Mouse (Mus musculus): ENCODE measurements around the gene Bmp8b. TPM values are rescaled to one million over a fixed set of nuclear protein-coding genes. Genes with fewer than 3 reads are reported as not detected.

Gene Bmp8b
- polyA plus RNA-seq (2014; fragmentation: Nextera tagmentation; extraction: Ambion mirVana) = 0.20 and 0.24 TPM in 2 replicates

- H3K9ac ChIP-seq (ENCODE audit: low read length) = no peak within 1 kb of the TSS; the same call in 1 of the 2 replicates
- ATAC-seq (replicated peaks; ENCODE audit: low FRiP score) = peak; percentile 60
- WGBS = 5% methylated on average over 75 of the region's 75 CpGs
These were observed at the start of gene Bmp8b for GRCm38 (mm10) chr4:123104651-123105450. Gene Bmp8b, plus strand, starts transcription at chr4:123105165.

GRCm38 (mm10) chr4:123056560-123057109 lies 48.3 kb upstream of the Bmp8b start:
- Histone ChIP-seq H3K36me3 (ENCODE audit: control insufficient read depth, insufficient read depth, low read length) (peaks cover 17% of the 10 kb centered on the region), H3K4me2 (ENCODE audit: low read depth, low read length, severe bottlenecking) (no peak overlapping the region), H3K27ac (ENCODE audit: low read depth, low read length) (no peak overlapping the region), H3K9me3 (ENCODE audit: control insufficient read depth, low read length) (no peaks in the 10 kb centered on the region), H3K9ac (ENCODE audit: low read length) (no peak overlapping the region), H3K4me3 (ENCODE audit: low read depth, low read length) (no peak overlapping the region), H3K4me1 (replicated peaks; ENCODE audit: control insufficient read depth, insufficient read depth, low read length) (no peaks in the 10 kb centered on the region), H3K27me3 (ENCODE audit: control insufficient read depth, insufficient read depth, low read length) (no peaks in the 10 kb centered on the region)
- 93% methylated on average over 3 of the region's 3 CpGs for WGBS
- no peak for DNase-seq (ENCODE audit: low spot score)
- no peak for ATAC-seq (replicated peaks; ENCODE audit: low FRiP score)

More at GRCm38 (mm10) chr4:123104651-123105450, at the start of gene Bmp8b:
- H3K27ac ChIP-seq (ENCODE audit: low read depth, low read length) = no peak within 1 kb of the TSS
- peak; percentile 57 for DNase-seq (ENCODE audit: low spot score)
- no peaks in the 10 kb centered on the region for H3K9me3 ChIP-seq (ENCODE audit: control insufficient read depth, low read length)
- peaks cover 31% of the 10 kb centered on the region for H3K27me3 ChIP-seq (ENCODE audit: control insufficient read depth, insufficient read depth, low read length)
- H3K36me3 ChIP-seq (ENCODE audit: control insufficient read depth, insufficient read depth, low read length) = no peaks in the 10 kb centered on the region
- H3K4me2 ChIP-seq (ENCODE audit: low read depth, low read length, severe bottlenecking) = peak within 1 kb of the TSS; percentile 33; the same call in 1 of the 2 replicates
- peak within 1 kb of the TSS; percentile 26 for H3K4me3 ChIP-seq (ENCODE audit: low read depth, low read length)
- H3K4me1 ChIP-seq (replicated peaks; ENCODE audit: control insufficient read depth, insufficient read depth, low read length) = 0 out of 2 replicates have a peak, but pooled peaks cover 4% of the 10 kb centered on the region

- H3K9me3 ChIP-seq (ENCODE audit: control insufficient read depth, low read length) = no peaks in the 10 kb centered on the region
- no peak for ATAC-seq (replicated peaks; ENCODE audit: low FRiP score)
- H3K4me2 ChIP-seq (ENCODE audit: low read depth, low read length, severe bottlenecking) = no peak overlapping the region
- no peaks in the 10 kb centered on the region for H3K4me1 ChIP-seq (replicated peaks; ENCODE audit: control insufficient read depth, insufficient read depth, low read length)
- DNase-seq (ENCODE audit: low spot score) = no peak
- no peak overlapping the region for H3K27ac ChIP-seq (ENCODE audit: low read depth, low read length)
- H3K27me3 ChIP-seq (ENCODE audit: control insufficient read depth, insufficient read depth, low read length) = no peaks in the 10 kb centered on the region
- no peak overlapping the region for H3K4me3 ChIP-seq (ENCODE audit: low read depth, low read length)
- H3K9ac ChIP-seq (ENCODE audit: low read length) = no peak overlapping the region
- peaks cover 17% of the 10 kb centered on the region for H3K36me3 ChIP-seq (ENCODE audit: control insufficient read depth, insufficient read depth, low read length)
- 75% methylated on average over 1 of the region's 1 CpGs for WGBS
These were observed 47.0 kb upstream of the Bmp8b start for GRCm38 (mm10) chr4:123057957-123058356.

- H3K27ac ChIP-seq (ENCODE audit: low read depth, low read length) = no peak overlapping the region
- 76% methylated on average over 5 of the region's 5 CpGs for WGBS
- H3K36me3 ChIP-seq (ENCODE audit: control insufficient read depth, insufficient read depth, low read length) = no peaks in the 10 kb centered on the region
- H3K9ac ChIP-seq (ENCODE audit: low read length) = no peak overlapping the region
- no peaks in the 10 kb centered on the region for H3K9me3 ChIP-seq (ENCODE audit: control insufficient read depth, low read length)
- no peaks in the 10 kb centered on the region for H3K27me3 ChIP-seq (ENCODE audit: control insufficient read depth, insufficient read depth, low read length)
- H3K4me2 ChIP-seq (ENCODE audit: low read depth, low read length, severe bottlenecking) = no peak overlapping the region
- no peaks in the 10 kb centered on the region for H3K4me1 ChIP-seq (replicated peaks; ENCODE audit: control insufficient read depth, insufficient read depth, low read length)
- no peak for ATAC-seq (replicated peaks; ENCODE audit: low FRiP score)
- H3K4me3 ChIP-seq (ENCODE audit: low read depth, low read length) = no peak overlapping the region
- no peak for DNase-seq (ENCODE audit: low spot score)
These were observed 43.2 kb upstream of the Bmp8b start for GRCm38 (mm10) chr4:123061744-123062143.

- Histone ChIP-seq H3K4me1 (replicated peaks; ENCODE audit: control insufficient read depth, insufficient read depth, low read length) (peaks cover 3% of the 10 kb centered on the region; the same call in 1 of the 2 replicates), H3K9ac (ENCODE audit: low read length) (no peak overlapping the region), H3K4me3 (ENCODE audit: low read depth, low read length) (no peak overlapping the region), H3K36me3 (ENCODE audit: control insufficient read depth, insufficient read depth, low read length) (no peaks in the 10 kb centered on the region), H3K27ac (ENCODE audit: low read depth, low read length) (no peak overlapping the region), H3K27me3 (ENCODE audit: control insufficient read depth, insufficient read depth, low read length) (no peaks in the 10 kb centered on the region), H3K9me3 (ENCODE audit: control insufficient read depth, low read length) (no peaks in the 10 kb centered on the region), H3K4me2 (ENCODE audit: low read depth, low read length, severe bottlenecking) (no peak overlapping the region)
- 80% methylated on average over 6 of the region's 6 CpGs for WGBS
- no peak for DNase-seq (ENCODE audit: low spot score)
- no peak for ATAC-seq (replicated peaks; ENCODE audit: low FRiP score)
These were observed 36.3 kb upstream of the Bmp8b start for GRCm38 (mm10) chr4:123068646-123069045.

GRCm38 (mm10) chr4:123071266-123071966 lies 33.5 kb upstream of the Bmp8b start:
- no peaks in the 10 kb centered on the region for H3K9me3 ChIP-seq (ENCODE audit: control insufficient read depth, low read length)
- 0 out of 2 replicates have a peak, but pooled peaks have one; percentile 55 for ATAC-seq (replicated peaks; ENCODE audit: low FRiP score)
- no peak overlapping the region for H3K27ac ChIP-seq (ENCODE audit: low read depth, low read length)
- H3K27me3 ChIP-seq (ENCODE audit: control insufficient read depth, insufficient read depth, low read length) = no peaks in the 10 kb centered on the region
- no peak overlapping the region for H3K4me3 ChIP-seq (ENCODE audit: low read depth, low read length)
- peak overlapping the region; percentile 29; the same call in 1 of the 2 replicates for H3K9ac ChIP-seq (ENCODE audit: low read length)
- no peaks in the 10 kb centered on the region for H3K36me3 ChIP-seq (ENCODE audit: control insufficient read depth, insufficient read depth, low read length)
- DNase-seq (ENCODE audit: low spot score) = peak; percentile 73
- peaks cover 3% of the 10 kb centered on the region; the same call in 1 of the 2 replicates for H3K4me1 ChIP-seq (replicated peaks; ENCODE audit: control insufficient read depth, insufficient read depth, low read length)
- H3K4me2 ChIP-seq (ENCODE audit: low read depth, low read length, severe bottlenecking) = peak overlapping the region; percentile 27; the same call in 1 of the 2 replicates
- WGBS = 10% methylated on average over 13 of the region's 13 CpGs

- Histone ChIP-seq H3K36me3 (ENCODE audit: control insufficient read depth, insufficient read depth, low read length) (no peaks in the 10 kb centered on the region), H3K4me2 (ENCODE audit: low read depth, low read length, severe bottlenecking) (no peak overlapping the region), H3K4me3 (ENCODE audit: low read depth, low read length) (no peak overlapping the region), H3K27ac (ENCODE audit: low read depth, low read length) (no peak overlapping the region), H3K27me3 (ENCODE audit: control insufficient read depth, insufficient read depth, low read length) (no peaks in the 10 kb centered on the region), H3K4me1 (replicated peaks; ENCODE audit: control insufficient read depth, insufficient read depth, low read length) (no peaks in the 10 kb centered on the region), H3K9me3 (ENCODE audit: control insufficient read depth, low read length) (no peaks in the 10 kb centered on the region), H3K9ac (ENCODE audit: low read length) (no peak overlapping the region)
- ATAC-seq (replicated peaks; ENCODE audit: low FRiP score) = no peak
- WGBS = 73% methylated on average over 8 of the region's 8 CpGs
- DNase-seq (ENCODE audit: low spot score) = no peak
These were observed 28.0 kb upstream of the Bmp8b start for GRCm38 (mm10) chr4:123076928-123077327.

- Histone ChIP-seq H3K4me2 (ENCODE audit: low read depth, low read length, severe bottlenecking) (no peak overlapping the region), H3K36me3 (ENCODE audit: control insufficient read depth, insufficient read depth, low read length) (no peaks in the 10 kb centered on the region)
- ATAC-seq (replicated peaks; ENCODE audit: low FRiP score) = no peak
These were observed 26.7 kb upstream of the Bmp8b start for GRCm38 (mm10) chr4:123078231-123078630.

More at GRCm38 (mm10) chr4:123078231-123078630, 26.7 kb upstream of the Bmp8b start:
- Histone ChIP-seq H3K27ac (ENCODE audit: low read depth, low read length) (no peak overlapping the region), H3K4me1 (replicated peaks; ENCODE audit: control insufficient read depth, insufficient read depth, low read length) (no peaks in the 10 kb centered on the region), H3K9me3 (ENCODE audit: control insufficient read depth, low read length) (no peaks in the 10 kb centered on the region), H3K27me3 (ENCODE audit: control insufficient read depth, insufficient read depth, low read length) (no peaks in the 10 kb centered on the region), H3K9ac (ENCODE audit: low read length) (no peak overlapping the region), H3K4me3 (ENCODE audit: low read depth, low read length) (no peak overlapping the region)
- 90% methylated on average over 4 of the region's 4 CpGs for WGBS
- peak; percentile 13 for DNase-seq (ENCODE audit: low spot score)

All from forebrain, embryonic 11.5 days (tissue).